Mouse (Mus musculus) hindbrain, embryonic 13.5 days (tissue): Measurements from ENCODE around the gene Serpina7. TPM values are rescaled to one million over a fixed set of nuclear protein-coding genes. Genes with fewer than 3 reads are reported as not detected.

Experiments
- polyA plus RNA-seq: library from polyadenylated mRNA; unstranded; fragments of >200 nt; fragmentation: Nextera tagmentation; extraction: Ambion mirVana; gene quantifications from 2 replicates; pipeline ENCODE4 v1.2.1, GENCODE M21; 2015

Gene Serpina7
- polyA plus RNA-seq, 1 experiment from 2014 or later, result not detected

Other genes starting within 250 kb of the Serpina7 start
- gene Nrk, start 170.8 kb downstream of the Serpina7 start, polyA plus RNA-seq, result 1.8 and 2.0 TPM in 2 replicates
- gene 4930513O06Rik, start 1.0 kb upstream of the Serpina7 start, polyA plus RNA-seq, result not detected in 2 replicates
- not detected in 2 replicates for gene 4933428M09Rik, start 94.0 kb upstream of the Serpina7 start, polyA plus RNA-seq
- 7.6 and 9.7 TPM in 2 replicates for gene Mum1l1, start 124.8 kb upstream of the Serpina7 start, polyA plus RNA-seq
- gene Trap1a, start 248.4 kb upstream of the Serpina7 start, polyA plus RNA-seq, result not detected in 2 replicates